Mouse (Mus musculus) hindbrain, postnatal 0 days (tissue): ENCODE data around the gene Mfsd5. TPM values are rescaled to one million over a fixed set of nuclear protein-coding genes. Genes with fewer than 3 reads are reported as not detected.

ENCODE experiments used
- ATAC-seq: fragments of 200-750 bp; cut with Nextera tagmentation; 2 replicates; pipeline ENCODE4 v1.8.0; 2017; ENCODE audit warnings: mild to moderate bottlenecking, moderate TSS enrichment, moderate library complexity
- DNase-seq: peaks from one replicate; pipeline ENCODE4 v3.0.0-alpha.2; 2015; ENCODE audit warnings: low spot score
- H3K27ac ChIP-seq: fragments of 300-500 bp; sonication (generic); 2 replicates; pipeline ENCODE4 v1.5.1; 2014; ENCODE audit warnings: mild to moderate bottlenecking
- H3K27me3 ChIP-seq: fragments of 300-500 bp; sonication (generic); 2 replicates; pipeline ENCODE4 v1.6.1; 2014; ENCODE audit warnings: low read length, mixed read lengths; ENCODE audit not compliant: insufficient read depth
- H3K36me3 ChIP-seq: fragments of 300-500 bp; sonication (generic); 2 replicates; pipeline ENCODE4 v1.6.1; 2014; ENCODE audit warnings: low read length, mixed read lengths; ENCODE audit not compliant: insufficient read depth
- H3K4me1 ChIP-seq: fragments of 300-500 bp; sonication (generic); 2 replicates; pipeline ENCODE4 v1.6.1; 2014; ENCODE audit warnings: antibody characterized with exemption, low read length, mixed read lengths; ENCODE audit not compliant: insufficient read depth
- H3K4me2 ChIP-seq: fragments of 300-500 bp; sonication (generic); 2 replicates; pipeline ENCODE4 v1.6.1; 2014; ENCODE audit warnings: low read depth, mild to moderate bottlenecking, low read length, moderate library complexity, mixed read lengths
- H3K4me3 ChIP-seq: fragments of 300-500 bp; sonication (generic); 2 replicates; pipeline ENCODE4 v1.5.1; 2014; ENCODE audit warnings: low read length
- H3K9ac ChIP-seq: fragments of 300-500 bp; sonication (generic); replicated peaks from 2 replicates; pipeline ENCODE4 v1.6.1; 2014; ENCODE audit warnings: mild to moderate bottlenecking, low read length, moderate library complexity, mixed read lengths
- H3K9me3 ChIP-seq: fragments of 300-500 bp; sonication (generic); 2 replicates; pipeline ENCODE4 v1.6.1; 2016; ENCODE audit warnings: low read length, mixed read lengths
- CTCF ChIP-seq: IDR thresholded peaks from 2 replicates; pipeline ENCODE4 v1.5.1; 2016; ENCODE audit warnings: antibody characterized with exemption, control low read depth, low read depth
- whole genome bisulfite sequencing: fragments of 180-500 bp; shearing (Covaris S2); extraction: QIAGEN DNeasy Blood & Tissue Kit; methylation state at CpG from one replicate; pipeline ENCODE4 v1.1.7; 2014; 5-methylcytosine and 5-hydroxymethylcytosine counted together
- polyA plus RNA-seq: library from polyadenylated mRNA; unstranded; fragments of >200 nt; fragmentation: Nextera tagmentation; extraction: Ambion mirVana; gene quantifications from 2 replicates; pipeline ENCODE4 v1.2.1, GENCODE M21; 2015
- total RNA-seq: library from RNA; depleted of rRNA; stranded (reverse); fragments of >200 nt; gene quantifications from 2 replicates; pipeline ENCODE4 v1.2.3, GENCODE M21; 2014

Mfsd5 gene
- total and polyA plus RNA-seq, 2 experiments from 2014 or later, result 52.3 to 68.3 TPM

GRCm38 (mm10) chr15:102280623-102281022 lies 1.4 kb downstream of the Mfsd5 start:
- Histone ChIP-seq H3K27me3 (no peaks in the 10 kb centered on the region), H3K4me3 (no peak overlapping the region), H3K4me1 (peaks cover 8% of the 10 kb centered on the region), H3K9me3 (no peaks in the 10 kb centered on the region), H3K9ac (no peak overlapping the region), H3K36me3 (peaks cover 14% of the 10 kb centered on the region), H3K27ac (no peak overlapping the region), H3K4me2 (peak overlapping the region; percentile 84)
- no peak for TF ChIP-seq CTCF
- 95% methylated on average over 19 of the region's 19 CpGs for WGBS
- no peak for ATAC-seq
- no peak for DNase-seq

- no peak for DNase-seq
- Histone ChIP-seq H3K9me3 (no peaks in the 10 kb centered on the region), H3K36me3 (peaks cover 14% of the 10 kb centered on the region), H3K9ac (no peak overlapping the region), H3K4me1 (peaks cover 8% of the 10 kb centered on the region), H3K27me3 (no peaks in the 10 kb centered on the region), H3K4me2 (no peak overlapping the region), H3K27ac (no peak overlapping the region), H3K4me3 (no peak overlapping the region)
- ATAC-seq, result no peak
- WGBS, result 87% methylated on average over 8 of the region's 8 CpGs
- no peak for TF ChIP-seq CTCF
Measured at GRCm38 (mm10) chr15:102282463-102283292, 3.4 kb downstream of the Mfsd5 start.

DNA sequence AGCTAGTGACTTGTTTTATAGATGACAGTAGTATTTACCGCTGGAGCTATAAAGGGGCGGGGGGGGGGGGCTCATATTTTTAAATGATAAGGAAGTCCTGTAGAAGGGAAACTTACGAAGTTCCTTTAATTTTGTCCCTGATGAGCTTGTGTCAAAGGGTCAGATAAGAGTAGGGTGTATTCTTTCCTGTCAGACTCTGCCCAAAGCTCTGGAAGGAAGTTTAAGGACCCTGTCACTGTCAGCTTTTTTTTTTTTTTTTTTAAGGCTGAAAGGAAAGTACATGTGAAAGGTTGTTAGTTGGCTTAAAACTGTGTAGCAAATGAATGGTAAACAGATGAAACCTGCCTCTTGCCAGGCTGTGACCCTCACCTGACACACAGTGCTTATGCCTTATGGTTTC lies 4.4 kb downstream of the Mfsd5 start:
- Histone ChIP-seq H3K9me3 (no peaks in the 10 kb centered on the region), H3K4me2 (no peak overlapping the region), H3K27me3 (no peaks in the 10 kb centered on the region), H3K27ac (no peak overlapping the region), H3K9ac (no peak overlapping the region), H3K4me3 (no peak overlapping the region), H3K36me3 (peaks cover 14% of the 10 kb centered on the region), H3K4me1 (peaks cover 8% of the 10 kb centered on the region)
- no peak for TF ChIP-seq CTCF
- ATAC-seq (no peak), DNase-seq (no peak)
- 81% methylated on average over 3 of the region's 3 CpGs for WGBS

GRCm38 (mm10) chr15:102287395-102287794 lies 8.1 kb downstream of the Mfsd5 start:
- no peak overlapping the region for H3K9ac ChIP-seq
- H3K4me3 ChIP-seq, result no peak overlapping the region
- TF ChIP-seq CTCF, result peak; percentile 62
- no peak overlapping the region for H3K4me2 ChIP-seq
- H3K4me1 ChIP-seq, result no peaks in the 10 kb centered on the region
- H3K9me3 ChIP-seq, result no peaks in the 10 kb centered on the region
- DNase-seq (peak; percentile 69), ATAC-seq (no peak)
- H3K27ac ChIP-seq, result no peak overlapping the region
- no peaks in the 10 kb centered on the region for H3K27me3 ChIP-seq
- H3K36me3 ChIP-seq, result peaks cover 5% of the 10 kb centered on the region; the same call in 1 of the 2 replicates

GRCm38 (mm10) chr15:102295633-102296367 lies 16.5 kb downstream of the Mfsd5 start, which contains the start of gene Espl1:
TSS of gene Espl1 (plus strand) at chr15:102296266.
- Histone ChIP-seq H3K36me3 (no peaks in the 10 kb centered on the region), H3K4me2 (peak within 1 kb of the TSS; percentile 95), H3K4me1 (peaks cover 4% of the 10 kb centered on the region), H3K27me3 (no peaks in the 10 kb centered on the region), H3K9ac (0 out of 2 replicates have a peak within 1 kb of the TSS, but pooled peaks have one; percentile 43), H3K4me3 (peak within 1 kb of the TSS; percentile 58), H3K27ac (0 out of 2 replicates have a peak within 1 kb of the TSS, but pooled peaks have one; percentile 37), H3K9me3 (no peaks in the 10 kb centered on the region)
- TF ChIP-seq CTCF, result no peak
- ATAC-seq (peak; percentile 99), DNase-seq (peak; percentile 97)
- WGBS, result 6% methylated on average over 25 of the region's 25 CpGs

- H3K9me3 ChIP-seq, result no peaks in the 10 kb centered on the region
- H3K27ac ChIP-seq, result no peak overlapping the region
- peak overlapping the region; percentile 58 for H3K4me3 ChIP-seq
- H3K36me3 ChIP-seq, result no peaks in the 10 kb centered on the region
- TF ChIP-seq CTCF, result no peak
- whole genome bisulfite sequencing, result 5% methylated on average over 24 of the region's 24 CpGs
- 0 out of 2 replicates have a peak overlapping the region, but pooled peaks have one; percentile 43 for H3K9ac ChIP-seq
- ATAC-seq (peak; percentile 49; the same call in 1 of the 2 replicates), DNase-seq (no peak)
- peak overlapping the region; percentile 95 for H3K4me2 ChIP-seq
- H3K27me3 ChIP-seq, result no peaks in the 10 kb centered on the region
- peaks cover 4% of the 10 kb centered on the region for H3K4me1 ChIP-seq
Measured at GRCm38 (mm10) chr15:102296368-102297006, 17.2 kb downstream of the Mfsd5 start.
